Mouse (Mus musculus) spleen, adult 10 weeks (tissue): ENCODE data around the gene Enpp3. TPM values are rescaled to one million over a fixed set of nuclear protein-coding genes. Genes with fewer than 3 reads are reported as not detected.

ENCODE experiments used
- polyA plus RNA-seq: library from polyadenylated mRNA; stranded (reverse); fragments of 350-450 nt; fragmentation: Illumina TruSeq; extraction: RNeasy Lipid Tissue Mini Kit (QIAGEN cat#74804); gene quantifications from one replicate; pipeline ENCODE4 v1.2.3, GENCODE M21; 2015; ENCODE audit warnings: low replicate concordance; ENCODE audit not compliant: insufficient read depth

The Enpp3 gene
- 0.66 TPM for polyA plus RNA-seq

GRCm38 (mm10) chr10:24842676-24843075 lies at the start of gene Enpp3:
Gene Enpp3 (minus strand): TSS chr10:24842823.

GRCm38 (mm10) chr10:24869760-24870290 lies 27.2 kb upstream of the Enpp3 start, which contains the start of gene Med23:
Gene Med23 (plus strand): TSS chr10:24869986.

Other genes with a start within 250 kb of the Enpp3 start
- gene Ccn2, start 247.4 kb downstream of the Enpp3 start, polyA plus RNA-seq = 50.7 TPM
- gene Enpp1, start 130.7 kb downstream of the Enpp3 start, polyA plus RNA-seq = 20.1 TPM
- gene Med23, start 27.2 kb upstream of the Enpp3 start, polyA plus RNA-seq = 30.6 TPM
- gene Arg1, start 84.7 kb upstream of the Enpp3 start, polyA plus RNA-seq = 0.21 TPM